Mouse (Mus musculus): ENCODE results near the gene Vmn1r15. TPM values are rescaled to one million over a fixed set of nuclear protein-coding genes. Genes with fewer than 3 reads are reported as not detected.

Gene Vmn1r15
- total RNA-seq (2022) = not detected

DNA sequence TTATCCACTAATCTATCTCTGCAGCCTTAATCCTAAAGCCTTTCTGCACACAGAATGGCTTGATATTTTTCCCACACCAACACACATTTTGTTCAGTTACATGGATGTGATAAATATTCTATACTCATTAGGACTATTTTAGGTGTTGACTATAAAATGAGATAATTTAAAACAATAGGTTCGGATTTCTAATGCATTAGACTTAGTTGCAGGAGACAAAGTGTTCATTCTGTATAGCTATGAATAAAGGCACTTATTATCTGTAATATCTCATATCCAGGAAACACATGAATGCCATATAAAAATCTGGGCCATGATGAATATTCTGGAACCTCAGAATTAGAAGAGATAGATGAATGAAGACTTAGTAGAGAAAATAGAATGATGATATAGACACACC is at the start of gene Vmn1r15:
TSS of gene Vmn1r15 (plus strand) at position 301 of the 400 bp plus-strand sequence.
- no peak for DNase-seq (ENCODE audit: low spot score in 2 of 2)

DNA sequence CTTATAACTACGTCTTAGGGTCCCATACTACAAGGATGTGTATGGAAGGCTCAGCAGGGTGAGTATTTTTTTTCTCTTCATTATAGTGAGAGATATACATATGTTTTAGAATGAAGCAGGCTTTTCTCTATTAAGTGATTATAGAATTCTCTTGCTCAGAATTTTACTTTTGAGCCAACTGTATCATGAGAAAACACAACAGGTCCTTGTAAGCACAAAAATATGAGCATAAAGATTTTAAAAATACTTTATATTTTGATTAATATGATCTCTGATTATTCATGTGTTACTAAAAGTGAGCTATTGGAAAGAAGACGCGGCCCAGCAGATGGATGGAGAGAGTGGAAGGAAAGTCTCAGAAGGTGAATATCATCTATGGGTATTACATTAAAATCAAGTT is 26.4 kb upstream of the Vmn1r15 start, which contains the start of gene Vmn1r14:
TSS of gene Vmn1r14 (plus strand) at position 301 of the 400 bp plus-strand sequence.
- no peak for DNase-seq (ENCODE audit: low spot score in 2 of 2)

DNA sequence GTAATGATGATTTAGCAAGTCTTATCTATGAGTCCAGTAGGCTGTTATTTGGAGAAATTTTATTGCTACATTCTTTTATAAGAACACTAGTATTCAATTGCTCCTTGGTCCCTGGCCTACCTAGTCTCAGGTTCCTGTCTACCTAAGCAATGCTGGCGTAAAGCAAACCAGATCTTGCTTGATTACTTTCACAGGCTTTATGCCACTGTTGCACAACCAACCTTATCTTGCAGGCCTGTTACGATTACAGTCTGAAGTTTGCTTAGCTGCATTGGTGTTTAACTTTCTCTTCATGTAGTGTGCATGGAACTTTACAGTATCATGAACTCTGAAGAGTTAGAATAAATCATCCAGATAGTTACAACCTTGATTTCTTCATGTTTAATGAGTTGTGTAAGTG is 3.2 kb downstream of the Vmn1r15 start:
- no peak for DNase-seq (ENCODE audit: low spot score in 2 of 2)

DNA sequence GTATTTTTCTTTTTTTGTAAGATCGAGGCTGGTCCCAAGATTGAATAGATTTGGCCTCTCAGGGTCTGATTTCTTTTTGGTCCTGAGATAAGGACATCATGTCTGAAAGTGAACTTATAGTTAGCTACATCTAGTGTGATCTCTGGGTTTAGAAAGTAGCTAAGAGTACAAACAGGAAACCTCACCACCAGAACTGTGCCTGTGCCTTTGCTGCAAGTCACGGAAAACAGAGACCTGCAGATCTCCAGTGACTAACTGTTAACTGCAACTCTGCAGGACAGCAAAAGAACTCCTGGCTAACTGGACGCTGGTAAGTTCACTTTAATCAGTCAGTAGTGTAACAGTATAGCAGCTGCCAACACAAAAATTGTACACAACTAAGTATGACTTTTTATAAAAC is 14.1 kb downstream of the Vmn1r15 start:
- no peak for DNase-seq (ENCODE audit: low spot score in 2 of 2)

DNA sequence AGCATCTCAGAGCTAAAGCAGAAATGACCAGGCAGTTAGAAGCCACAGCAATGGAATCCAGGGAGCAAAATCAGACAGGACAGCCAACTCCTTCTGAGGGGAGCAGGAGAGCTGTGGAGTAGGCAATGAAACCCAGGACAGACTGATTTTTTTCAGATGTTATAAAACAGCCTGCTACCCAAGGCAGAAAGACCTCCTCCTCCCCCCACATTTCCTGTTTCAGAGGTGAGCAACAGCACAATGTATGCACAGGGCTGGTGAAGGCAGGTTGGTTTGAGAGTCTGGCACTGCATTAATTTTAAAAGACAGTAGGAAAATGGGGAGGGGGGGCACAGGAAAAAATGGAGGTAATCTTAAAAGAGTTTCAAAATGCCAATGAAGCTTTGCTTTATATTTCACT is 14.8 kb downstream of the Vmn1r15 start:
- DNase-seq (ENCODE audit: low spot score in 2 of 2) = no peak

DNA sequence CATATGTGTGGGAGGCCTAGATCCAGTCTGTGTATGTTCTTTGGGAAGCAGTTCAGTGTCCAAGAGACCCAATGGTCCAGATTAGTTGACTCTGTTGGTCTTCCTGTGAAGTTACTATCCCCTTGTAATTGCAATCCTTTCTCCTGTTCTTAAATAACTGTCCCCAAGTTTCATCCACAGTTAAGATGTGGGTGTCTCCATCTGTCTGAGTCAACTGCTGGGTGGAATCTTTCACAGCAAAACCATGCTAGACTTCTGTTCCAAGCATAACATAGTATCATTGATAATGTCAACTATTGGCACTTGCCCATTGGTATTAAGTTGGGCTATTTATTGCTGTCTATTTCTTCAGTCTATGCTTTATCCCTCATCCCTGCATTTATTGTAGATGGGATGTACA is 21.2 kb downstream of the Vmn1r15 start:
- no peak for DNase-seq (ENCODE audit: low spot score in 2 of 2)

Other genes with a start within 250 kb of the Vmn1r15 start
- not detected for gene Vmn1r7, start 232.6 kb upstream of the Vmn1r15 start, total RNA-seq (2022)
- gene Vmn1r8, start 225.7 kb upstream of the Vmn1r15 start, total RNA-seq (2022) = not detected
- gene Vmn1r9, start 191.2 kb upstream of the Vmn1r15 start, total RNA-seq (2022) = not detected
- not detected for gene Vmn1r10, start 148.5 kb upstream of the Vmn1r15 start, total RNA-seq (2022)
- gene Vmn1r11, start 124.5 kb upstream of the Vmn1r15 start, total RNA-seq (2022) = not detected
- not detected for gene Vmn1r12, start 101.0 kb upstream of the Vmn1r15 start, total RNA-seq (2022)
- gene Vmn1r13, start 54.7 kb upstream of the Vmn1r15 start, total RNA-seq (2022) = not detected
- not detected for gene Vmn1r14, start 26.3 kb upstream of the Vmn1r15 start, total RNA-seq (2022)
- not detected for gene Vmn1r16, start 71.5 kb downstream of the Vmn1r15 start, total RNA-seq (2022)
- gene Vmn1r17, start 105.8 kb downstream of the Vmn1r15 start, total RNA-seq (2022) = not detected
- gene Vmn1r18, start 137.8 kb downstream of the Vmn1r15 start, total RNA-seq (2022) = under 1 TPM in 3 of 4 experiments, not detected in 1; 0.02 to 0.05 (median 0.04) TPM
- not detected for gene Vmn1r19, start 145.8 kb downstream of the Vmn1r15 start, total RNA-seq (2022)
- not detected for gene Vmn1r20, start 171.0 kb downstream of the Vmn1r15 start, total RNA-seq (2022)

Measured in left cerebral cortex, adult 8-10 months (tissue).